Comparison of ENCODE assay signal across 15 mouse cellular contexts in genomic region chr15:96999401-96999800, GRCm38 (mm10). TPM values are rescaled to one million over a fixed set of nuclear protein-coding genes. Genes with fewer than 3 reads are reported as not detected.
DNase-seq lines count a peak whose midpoint lies in the region; ATAC-seq and TF ChIP-seq lines count a peak whose summit lies in the region.
"Had no signal": no experiment of that assay in that cellular context is flagged by ENCODE, and none has a peak within 500 bp of the region (broad histone marks: within the 10 kb centered on the region; RNA-seq: fewer than 3 reads in every experiment).

No protein-coding gene starts in this region.

- no peaks in the 10 kb centered on the region for H3K4me1 ChIP-seq in forebrain, postnatal 0 days (ENCODE audit: insufficient read depth)
- no peaks in the 10 kb centered on the region for H3K4me1 ChIP-seq in forebrain, embryonic 13.5 days
- H3K4me1 ChIP-seq in kidney, embryonic 15.5 days = peaks cover 35% of the 10 kb centered on the region

- 70% methylated on average over 12 of the region's 12 CpGs for WGBS in forebrain, postnatal 0 days
- 76% methylated on average over 12 of the region's 12 CpGs for WGBS in forebrain, embryonic 13.5 days
- WGBS in kidney, embryonic 15.5 days = 91% methylated on average over 12 of the region's 12 CpGs

- no peaks in the 10 kb centered on the region for H3K27me3 ChIP-seq in forebrain, postnatal 0 days (ENCODE audit: insufficient read depth, low read length)
- no peaks in the 10 kb centered on the region for H3K27me3 ChIP-seq in forebrain, embryonic 13.5 days
- no peaks in the 10 kb centered on the region for H3K27me3 ChIP-seq in kidney, embryonic 15.5 days

- DNase-seq in forebrain, postnatal 0 days = peak; percentile 44
- no peak for DNase-seq in kidney, postnatal 36 days
- DNase-seq in right cerebral cortex, adult 18-20 months = peak; percentile 11
- no peak for DNase-seq in right cerebral cortex, postnatal 4 days
- peak; percentile 13 for DNase-seq in right cerebral cortex, postnatal 25 days
- DNase-seq: adrenal gland, adult 8-10 months; cerebellum, postnatal 36 days; kidney, postnatal 14 days; layer of hippocampus, postnatal 36 days had no signal

- H3K36me3 ChIP-seq in forebrain, postnatal 0 days (ENCODE audit: insufficient read depth) = no peaks in the 10 kb centered on the region
- H3K36me3 ChIP-seq in forebrain, embryonic 13.5 days (ENCODE audit: poor library complexity, severe bottlenecking) = no peaks in the 10 kb centered on the region
- peaks cover 25% of the 10 kb centered on the region for H3K36me3 ChIP-seq in kidney, embryonic 15.5 days

- ATAC-seq in forebrain, postnatal 0 days = no peak
- ATAC-seq in forebrain, embryonic 13.5 days = no peak
- ATAC-seq in kidney, embryonic 15.5 days (replicated peaks; ENCODE audit: low FRiP score) = no peak
- no peak for ATAC-seq in monocyte, adult 5-6 weeks (replicated peaks; ENCODE audit: insufficient number of reproducible peaks, low FRiP score, low TSS enrichment, poor library complexity, severe bottlenecking)
- ATAC-seq: intestine, embryonic 16.5 days had no signal

- H3K9me3 ChIP-seq in forebrain, postnatal 0 days (ENCODE audit: low read length) = no peaks in the 10 kb centered on the region
- no peaks in the 10 kb centered on the region for H3K9me3 ChIP-seq in forebrain, embryonic 13.5 days (replicated peaks)
- no peaks in the 10 kb centered on the region for H3K9me3 ChIP-seq in kidney, embryonic 15.5 days (replicated peaks)

- H3K27ac ChIP-seq in forebrain, postnatal 0 days (ENCODE audit: low read depth, low read length) = no peak overlapping the region
- H3K27ac ChIP-seq in forebrain, embryonic 13.5 days = no peak overlapping the region
- H3K27ac ChIP-seq in kidney, embryonic 15.5 days = 0 out of 2 replicates have a peak overlapping the region, but pooled peaks have one; percentile 86

- no peak overlapping the region for H3K9ac ChIP-seq in forebrain, postnatal 0 days
- no peak overlapping the region for H3K9ac ChIP-seq in forebrain, embryonic 13.5 days
- H3K9ac ChIP-seq in kidney, embryonic 15.5 days = no peak overlapping the region

- no peak for TF ChIP-seq CTCF in forebrain, postnatal 0 days (IDR thresholded peaks at IDR 0.05; ENCODE audit: low read depth)

- no peak overlapping the region for H3K4me3 ChIP-seq in forebrain, postnatal 0 days (ENCODE audit: low read depth, low read length)
- no peak overlapping the region for H3K4me3 ChIP-seq in forebrain, embryonic 13.5 days
- H3K4me3 ChIP-seq in kidney, embryonic 15.5 days (replicated peaks) = no peak overlapping the region
- H3K4me3 ChIP-seq: erythroblast, embryonic 14.5 days had no signal

- H3K4me2 ChIP-seq in forebrain, postnatal 0 days (ENCODE audit: low read depth) = no peak overlapping the region
- H3K4me2 ChIP-seq in forebrain, embryonic 13.5 days = no peak overlapping the region
- no peak overlapping the region for H3K4me2 ChIP-seq in kidney, embryonic 15.5 days

RNA-seq across cellular contexts. Expression of gene Slc38a4, which starts 56.4 kb away (rescaled TPM):
- 4.2 and 4.4 TPM in 2 replicates for total RNA-seq in forebrain, postnatal 0 days (2014; rRNA removed)
- 2.8 TPM in 2 replicates for polyA plus RNA-seq in forebrain, postnatal 0 days (2015; fragmentation: Nextera tagmentation; extraction: Ambion mirVana)
- 2.7 and 3.2 TPM in 2 replicates for polyA plus RNA-seq in forebrain, embryonic 13.5 days (2015; fragmentation: Nextera tagmentation; extraction: Ambion mirVana)
- 72.7 and 76.0 TPM in 2 replicates for polyA plus RNA-seq in kidney, embryonic 15.5 days (2015; fragmentation: Nextera tagmentation; extraction: Ambion mirVana)
- not detected in 3 replicates for total RNA-seq in monocyte, adult 5-6 weeks (2017)
- total RNA-seq: megakaryocyte, adult 5-6 weeks had no signal

Comparison
In these comparisons a context has a peak if more than half of its experiments do, and no peak if none do; other contexts are left out.
1. DNase-seq: peak in forebrain, postnatal 0 days (single experiment), right cerebral cortex, adult 18-20 months (single experiment) and right cerebral cortex, postnatal 25 days (single experiment); none in kidney, postnatal 36 days (0 of 2) and right cerebral cortex, postnatal 4 days (single experiment).
2. RNA of gene Slc38a4, which starts 56.4 kb away (polyA plus RNA-seq): 72.7 to 76.0 TPM in kidney, embryonic 15.5 days; 2.8 TPM in forebrain, postnatal 0 days and 2.7 to 3.2 TPM in forebrain, embryonic 13.5 days; every median in the first group is over 10 times any median in the second.